Mouse (Mus musculus) megakaryocyte, embryonic 14.5 days (primary cell): ENCODE data around the gene Ndc1. TPM values are rescaled to one million over a fixed set of nuclear protein-coding genes. Genes with fewer than 3 reads are reported as not detected.

Experiments
- H3K27me3 ChIP-seq: replicated peaks from 2 replicates; pipeline ENCODE3; 2012; ENCODE audit warnings: inconsistent platforms
- H3K36me3 ChIP-seq: replicated peaks from 2 replicates; pipeline ENCODE3; 2012; ENCODE audit warnings: low read length, inconsistent platforms, mixed read lengths
- H3K4me1 ChIP-seq: 2 replicates; pipeline ENCODE4 v1.6.1; 2012; ENCODE audit warnings: inconsistent platforms
- H3K4me3 ChIP-seq: replicated peaks from 2 replicates; pipeline ENCODE3; 2012; ENCODE audit warnings: moderate library complexity, mild to moderate bottlenecking, inconsistent platforms
- H3K9me3 ChIP-seq: 2 replicates; pipeline ENCODE4 v1.6.1; 2012; ENCODE audit warnings: inconsistent platforms
- FLI1 ChIP-seq: IDR thresholded peaks from 2 replicates; pipeline ENCODE4 v1.6.1; 2012; ENCODE audit warnings: low read length, inconsistent platforms, mixed read lengths
- GATA1 ChIP-seq: IDR thresholded peaks from 3 replicates; pipeline ENCODE4 v1.6.1; 2012; ENCODE audit warnings: mixed read lengths, low read length, inconsistent platforms, borderline replicate concordance
- polyA plus RNA-seq: library from polyadenylated mRNA; stranded (reverse); fragments of >175 nt; gene quantifications from 2 replicates; pipeline ENCODE4 v1.2.3, GENCODE M21; 2012; ENCODE audit warnings: low replicate concordance; ENCODE audit not compliant: insufficient read depth

Ndc1 gene
- polyA plus RNA-seq, 1 experiment: 3.0 TPM

GRCm38 (mm10) chr4:107453141-107453984 is 85.8 kb downstream of the Ndc1 start:
- Histone ChIP-seq H3K4me1 (peaks cover 24% of the 10 kb centered on the region), H3K9me3 (peaks cover 10% of the 10 kb centered on the region), H3K36me3 (no peaks in the 10 kb centered on the region), H3K27me3 (peaks cover 69% of the 10 kb centered on the region), H3K4me3 (no peak overlapping the region)
- TF ChIP-seq GATA1: no peak
- no peak for TF ChIP-seq FLI1

- H3K27me3 ChIP-seq: peaks cover 74% of the 10 kb centered on the region
- H3K9me3 ChIP-seq: peaks cover 10% of the 10 kb centered on the region
- peaks cover 24% of the 10 kb centered on the region for H3K4me1 ChIP-seq
- TF ChIP-seq GATA1: no peak
- no peak for TF ChIP-seq FLI1
- peak overlapping the region; percentile 47 for H3K4me3 ChIP-seq
- H3K36me3 ChIP-seq: no peaks in the 10 kb centered on the region
Measured at GRCm38 (mm10) chr4:107457602-107458001, 90.0 kb downstream of the Ndc1 start.

GRCm38 (mm10) chr4:107458907-107459306 is 91.3 kb downstream of the Ndc1 start:
- TF ChIP-seq FLI1 (no peak), GATA1 (no peak)
- Histone ChIP-seq H3K36me3 (no peaks in the 10 kb centered on the region), H3K4me1 (peaks cover 16% of the 10 kb centered on the region), H3K4me3 (no peak overlapping the region), H3K27me3 (peaks cover 80% of the 10 kb centered on the region), H3K9me3 (peaks cover 10% of the 10 kb centered on the region)

- no peak for TF ChIP-seq GATA1
- TF ChIP-seq FLI1: no peak
- peaks cover 80% of the 10 kb centered on the region for H3K27me3 ChIP-seq
- peaks cover 6% of the 10 kb centered on the region for H3K9me3 ChIP-seq
- H3K4me3 ChIP-seq: no peak overlapping the region
- no peaks in the 10 kb centered on the region for H3K36me3 ChIP-seq
- peaks cover 12% of the 10 kb centered on the region for H3K4me1 ChIP-seq
Measured at GRCm38 (mm10) chr4:107459461-107459860, 91.9 kb downstream of the Ndc1 start.

- no peak for TF ChIP-seq FLI1
Measured at GRCm38 (mm10) chr4:107460468-107460867, 92.9 kb downstream of the Ndc1 start.

More at GRCm38 (mm10) chr4:107460468-107460867, 92.9 kb downstream of the Ndc1 start:
- Histone ChIP-seq H3K4me1 (peaks cover 12% of the 10 kb centered on the region), H3K36me3 (no peaks in the 10 kb centered on the region), H3K9me3 (no peaks in the 10 kb centered on the region), H3K27me3 (peaks cover 87% of the 10 kb centered on the region), H3K4me3 (no peak overlapping the region)

Other genes starting within 250 kb of the Ndc1 start
- 147 and 205 TPM in 2 replicates for gene Tmem59, start 189.4 kb upstream of the Ndc1 start, polyA plus RNA-seq
- gene Tceanc2, start 188.7 kb upstream of the Ndc1 start, polyA plus RNA-seq: 31.3 and 34.2 TPM in 2 replicates
- 0.17 and 1.7 TPM in 2 replicates for gene Ldlrad1, start 158.6 kb upstream of the Ndc1 start, polyA plus RNA-seq
- 9.1 and 10.7 TPM in 2 replicates for gene Lrrc42, start 114.3 kb upstream of the Ndc1 start, polyA plus RNA-seq
- gene Hspb11, start 114.2 kb upstream of the Ndc1 start, polyA plus RNA-seq: 5.7 and 19.6 TPM in 2 replicates
- not detected in 2 replicates for gene Dio1, start 60.6 kb upstream of the Ndc1 start, polyA plus RNA-seq
- gene Yipf1, start 53.4 kb upstream of the Ndc1 start, polyA plus RNA-seq: 3.1 and 16.3 TPM in 2 replicates
- gene Glis1, start 66.8 kb downstream of the Ndc1 start, polyA plus RNA-seq: 0.68 and 1.8 TPM in 2 replicates